Mouse (Mus musculus) bone marrow macrophage, adult 2 months (primary cell): ENCODE measurements around the gene Stard10.

Experiments used
- CTCF ChIP-seq: IDR thresholded peaks from 2 replicates; pipeline ENCODE4 v1.5.1; 2012; ENCODE audit warnings: low read depth, mild to moderate bottlenecking, low read length, moderate library complexity
- POLR2A ChIP-seq: IDR thresholded peaks from 2 replicates; pipeline ENCODE4 v1.6.1; 2012; ENCODE audit warnings: mild to moderate bottlenecking, low read depth, low read length, borderline replicate concordance

DNA sequence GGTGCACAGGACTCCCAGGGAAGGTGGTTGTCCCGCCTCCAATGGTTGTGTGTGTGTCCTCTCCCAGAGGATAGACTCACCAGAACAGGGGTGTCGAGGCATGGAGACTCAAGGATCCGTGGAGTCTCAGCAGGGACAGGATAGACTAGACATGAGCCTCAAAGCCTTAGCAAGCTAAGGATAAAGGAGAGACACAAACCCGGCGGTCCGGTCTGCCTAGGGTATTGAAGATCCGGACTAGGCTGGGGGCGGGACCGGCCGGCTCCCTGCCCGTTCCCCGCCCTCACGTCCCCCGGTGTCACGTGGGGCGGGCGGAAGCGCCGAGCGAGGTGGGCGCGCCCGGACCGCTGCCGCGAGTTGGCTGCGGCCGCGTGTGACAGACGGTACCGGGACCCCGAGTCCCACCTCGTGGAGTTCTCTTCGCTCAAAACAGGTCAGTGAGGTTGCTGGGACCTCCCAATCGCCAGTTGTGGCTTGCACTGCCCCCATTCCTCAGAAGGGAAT is 30.9 kb downstream of the Stard10 start, which contains the start of gene Arap1:
- TF ChIP-seq CTCF = no peak
- TF ChIP-seq POLR2A = peak; percentile 70; the same call in 1 of the 2 replicates
